Mouse (Mus musculus) cerebellum, adult 9-10 months (tissue): ENCODE measurements around the gene Ankrd11.

Experiments
- DNase-seq: peaks from one replicate; pipeline ENCODE4 v3.0.0; 2022

Gene Ankrd11

GRCm38 (mm10) chr8:122836199-122836598 is 205.9 kb downstream of the Ankrd11 start:
- DNase-seq: no peak

- DNase-seq: peak; percentile 95
Observed at GRCm38 (mm10) chr8:122834971-122835370, 207.1 kb downstream of the Ankrd11 start.

GRCm38 (mm10) chr8:122834416-122834815 is 207.7 kb downstream of the Ankrd11 start:
- no peak for DNase-seq
